ENCODE assay signal across 24 mouse cellular contexts in the genomic region with DNA sequence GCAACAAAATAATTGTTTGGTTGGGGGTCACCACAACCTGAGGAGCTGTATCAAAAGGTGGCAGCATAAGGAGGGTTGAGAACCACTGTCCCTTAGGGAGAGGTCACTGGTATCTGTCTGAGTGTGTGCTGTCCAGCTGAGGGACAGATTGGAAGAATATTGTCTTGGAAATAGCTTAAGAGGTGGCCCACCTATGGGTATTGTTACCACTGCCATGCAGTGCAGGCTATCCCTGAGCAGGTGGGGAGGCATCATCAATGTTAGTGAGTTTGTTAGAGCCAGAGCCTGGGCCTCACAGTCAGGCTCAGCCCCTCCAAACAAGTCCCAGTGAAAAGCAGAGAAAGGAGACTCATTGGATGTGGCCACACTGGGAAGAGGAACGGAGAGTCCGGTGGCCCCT. TPM values are rescaled to one million over a fixed set of nuclear protein-coding genes. Genes with fewer than 3 reads are reported as not detected.
"Had no signal": no experiment of that assay in that cellular context is flagged by ENCODE, and none has a peak within 500 bp of the region (broad histone marks: within the 10 kb centered on the region; RNA-seq: fewer than 3 reads in every experiment).

No protein-coding gene starts in this region.

- H3K4me2 ChIP-seq: neural tube, embryonic 13.5 days; neural tube, embryonic 15.5 days; stomach, embryonic 15.5 days had no signal

- DNase-seq: retina, postnatal 1 day; right cerebral cortex, adult 18-20 months; right cerebral cortex, postnatal 14 days; right cerebral cortex, postnatal 25 days; right cerebral cortex, postnatal 4 days; spleen, adult 18-20 months; thymus, adult 18-20 months; thymus, adult 2 months; thymus, postnatal 14 days; thymus, postnatal 25 days; thymus, postnatal 36 days; thymus, postnatal 4 days had no signal

- H3K4me1 ChIP-seq: neural tube, embryonic 13.5 days; neural tube, embryonic 15.5 days; stomach, embryonic 15.5 days had no signal

- H3K27me3 ChIP-seq: neural tube, embryonic 13.5 days; neural tube, embryonic 15.5 days; stomach, embryonic 15.5 days had no signal

- H3K27ac ChIP-seq: neural tube, embryonic 13.5 days; neural tube, embryonic 15.5 days; stomach, embryonic 15.5 days; stomach, postnatal 0 days had no signal

- H3K9ac ChIP-seq: neural tube, embryonic 13.5 days; neural tube, embryonic 15.5 days; stomach, embryonic 15.5 days had no signal

- H3K9me3 ChIP-seq: neural tube, embryonic 13.5 days; neural tube, embryonic 15.5 days; stomach, embryonic 15.5 days had no signal

- H3K36me3 ChIP-seq: neural tube, embryonic 13.5 days; neural tube, embryonic 15.5 days; stomach, embryonic 15.5 days had no signal

- H3K4me3 ChIP-seq: neural tube, embryonic 13.5 days; neural tube, embryonic 15.5 days; stomach, embryonic 15.5 days had no signal

RNA-seq across cellular contexts. Expression of a gene that starts 8.8 kb away (rescaled TPM):
- total RNA-seq: neutrophil, adult 5-6 weeks had no signal

RNA-seq across cellular contexts. Expression of a gene that starts 22.8 kb away (rescaled TPM):
- total RNA-seq: neutrophil, adult 5-6 weeks had no signal
- polyA plus RNA-seq: neural tube, embryonic 13.5 days; neural tube, embryonic 14.5 days; small intestine, adult 2 months; spleen, adult 2 months; stomach, embryonic 14.5 days; stomach, embryonic 15.5 days; stomach, embryonic 16.5 days; stomach, postnatal 0 days; testis, adult 2 months; thymus, adult 2 months; urinary bladder, adult 2 months had no signal
